Mouse (Mus musculus): ENCODE results near the gene Usp34.

- TF ChIP-seq CTCF (IDR thresholded peaks at IDR 0.05; ENCODE audit: control insufficient read depth, insufficient read depth, low read length) (no peak), POLR2A (IDR thresholded peaks at IDR 0.05; ENCODE audit: borderline replicate concordance, control insufficient read depth, low read depth, low read length) (no peak)
Observed at GRCm38 (mm10) chr11:23364348-23364747, 57.7 kb downstream of the Usp34 start.
